Mouse (Mus musculus) embryonic facial prominence, embryonic 14.5 days (tissue): ENCODE measurements around the gene Zfp626. TPM values are rescaled to one million over a fixed set of nuclear protein-coding genes. Genes with fewer than 3 reads are reported as not detected.
"Not testable (repeated sequence)": the region's sequence is repeated elsewhere in the genome, so short reads cannot be mapped to it uniquely, and the experiment has no call there.

Experiments
- ATAC-seq: fragments of 200-750 bp; cut with Nextera tagmentation; 2 replicates; pipeline ENCODE4 v1.8.0; 2017; ENCODE audit warnings: low read depth, moderate number of reproducible peaks, moderate TSS enrichment
- DNase-seq: peaks from one replicate; pipeline ENCODE4 v3.0.0-alpha.2; 2015; ENCODE audit warnings: low spot score
- H3K27ac ChIP-seq: fragments of 300-500 bp; sonication (generic); replicated peaks from 2 replicates; pipeline ENCODE4 v1.5.1; 2014; ENCODE audit warnings: low read depth, mild to moderate bottlenecking, low read length, moderate library complexity
- H3K27me3 ChIP-seq: fragments of 300-500 bp; sonication (generic); replicated peaks from 2 replicates; pipeline ENCODE4 v1.6.1; 2014; ENCODE audit warnings: low read length; ENCODE audit not compliant: control insufficient read depth, insufficient read depth
- H3K36me3 ChIP-seq: fragments of 300-500 bp; sonication (generic); 2 replicates; pipeline ENCODE4 v1.6.1; 2014; ENCODE audit warnings: low read length, mixed read lengths; ENCODE audit not compliant: control insufficient read depth, insufficient read depth
- H3K4me1 ChIP-seq: fragments of 300-500 bp; sonication (generic); 2 replicates; pipeline ENCODE4 v1.6.1; 2014; ENCODE audit warnings: antibody characterized with exemption, low read length; ENCODE audit not compliant: control insufficient read depth, insufficient read depth
- H3K4me2 ChIP-seq: fragments of 300-500 bp; sonication (generic); 2 replicates; pipeline ENCODE4 v1.6.1; 2014; ENCODE audit warnings: low read depth, mild to moderate bottlenecking, low read length, moderate library complexity, mixed read lengths
- H3K4me3 ChIP-seq: fragments of 300-500 bp; sonication (generic); 2 replicates; pipeline ENCODE4 v1.5.1; 2014; ENCODE audit warnings: low read depth, mild to moderate bottlenecking, low read length
- H3K9ac ChIP-seq: fragments of 300-500 bp; sonication (generic); 2 replicates; pipeline ENCODE4 v1.6.1; 2014; ENCODE audit warnings: low read depth, mild to moderate bottlenecking, low read length, moderate library complexity, mixed read lengths
- H3K9me3 ChIP-seq: fragments of 300-500 bp; sonication (generic); 2 replicates; pipeline ENCODE4 v1.6.1; 2016; ENCODE audit warnings: low read length; ENCODE audit not compliant: control insufficient read depth
- WGBS: fragments of 180-500 bp; shearing (Covaris S2); extraction: QIAGEN DNeasy Blood & Tissue Kit; methylation state at CpG from one replicate; pipeline ENCODE4 v1.1.7; 2014; 5-methylcytosine and 5-hydroxymethylcytosine counted together
- polyA plus RNA-seq: library from polyadenylated mRNA; unstranded; fragments of >200 nt; fragmentation: Nextera tagmentation; extraction: Ambion mirVana; gene quantifications from 2 replicates; pipeline ENCODE4 v1.2.1, GENCODE M21; 2014

Gene Zfp626
- 1.8 and 1.9 TPM in 2 replicates for polyA plus RNA-seq

- H3K27ac ChIP-seq, H3K4me2 ChIP-seq, H3K9me3 ChIP-seq, ATAC-seq, DNase-seq, H3K27me3 ChIP-seq, H3K4me1 ChIP-seq, H3K9ac ChIP-seq, H3K4me3 ChIP-seq: not testable (repeated sequence)
- WGBS, result 87% methylated on average over 2 of the region's 3 CpGs
- H3K36me3 ChIP-seq, result peaks cover 33% of the 10 kb centered on the region
Measured at GRCm38 (mm10) chr7:27806896-27807295, at the start of gene Zfp626. Gene Zfp626, plus strand, starts transcription at chr7:27807196.

DNA sequence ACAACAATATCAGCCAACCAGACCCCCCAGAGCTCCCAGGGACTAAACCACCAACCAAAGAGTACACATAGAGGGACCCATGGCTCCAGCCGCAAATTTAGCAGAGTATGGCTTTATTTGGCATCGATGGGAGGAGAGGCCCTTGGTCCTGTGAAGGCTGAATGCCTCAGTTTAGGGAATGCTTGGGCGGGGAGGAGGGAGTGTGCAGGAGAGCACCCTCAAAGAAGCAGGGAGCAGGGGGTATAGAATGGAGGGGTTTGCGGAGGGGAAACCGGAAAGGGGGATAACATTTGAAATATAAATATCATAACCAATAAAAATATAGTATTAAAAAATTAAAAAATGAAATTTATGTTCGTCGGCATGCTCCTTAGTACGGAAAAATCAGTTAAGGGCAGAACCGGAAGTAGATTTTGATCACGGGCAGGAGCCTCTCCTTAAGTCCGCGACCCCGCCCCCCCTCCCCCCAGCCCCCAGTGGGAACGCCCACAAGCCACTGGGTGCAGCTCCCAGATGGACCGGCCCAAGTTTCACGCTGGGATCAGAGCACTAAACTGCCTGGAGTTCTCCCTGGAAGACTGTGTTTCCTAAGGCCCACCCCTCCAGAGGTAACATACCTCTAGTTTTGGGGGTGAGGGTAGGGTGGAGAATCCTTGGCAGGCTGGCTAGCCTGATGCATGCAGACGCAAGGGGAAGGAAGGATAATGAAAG lies 41.7 kb upstream of the Zfp626 start:
- Histone ChIP-seq H3K27ac (no peak overlapping the region), H3K4me3 (peak overlapping the region; percentile 33), H3K27me3 (no peaks in the 10 kb centered on the region), H3K4me1 (no peaks in the 10 kb centered on the region), H3K9me3 (no peaks in the 10 kb centered on the region), H3K9ac (peak overlapping the region; percentile 58), H3K4me2 (peak overlapping the region; percentile 59), H3K36me3 (no peaks in the 10 kb centered on the region)
- WGBS, result 7% methylated on average over 16 of the region's 17 CpGs
- ATAC-seq (no peak), DNase-seq (peak; percentile 16)

DNA sequence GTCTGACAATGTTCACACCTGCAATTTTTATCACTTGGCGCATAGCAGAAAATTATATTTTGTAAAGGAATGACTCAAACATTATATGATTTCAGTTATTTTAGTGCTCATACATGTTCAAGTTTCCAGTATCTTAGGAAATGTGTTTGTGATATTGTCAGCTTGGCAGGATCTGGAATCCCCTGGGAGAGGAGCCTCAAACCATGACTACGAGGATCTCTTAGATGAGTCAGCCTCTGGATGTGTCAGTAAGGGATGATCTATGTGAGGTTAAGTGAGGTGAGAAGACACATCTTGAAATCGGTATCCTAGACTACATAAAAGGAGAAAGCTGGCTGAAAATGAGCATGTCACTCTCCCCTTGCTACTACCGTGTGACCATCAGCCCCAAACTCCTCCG lies 17.7 kb upstream of the Zfp626 start:
- Histone ChIP-seq H3K36me3 (no peaks in the 10 kb centered on the region), H3K27ac (no peak overlapping the region), H3K4me2 (no peak overlapping the region), H3K4me3 (no peak overlapping the region), H3K4me1 (no peaks in the 10 kb centered on the region), H3K9me3 (peaks cover 21% of the 10 kb centered on the region), H3K27me3 (no peaks in the 10 kb centered on the region), H3K9ac (no peak overlapping the region)
- 83% methylated on average over 5 of the region's 5 CpGs for WGBS
- DNase-seq, result no peak
- ATAC-seq, result no peak

DNA sequence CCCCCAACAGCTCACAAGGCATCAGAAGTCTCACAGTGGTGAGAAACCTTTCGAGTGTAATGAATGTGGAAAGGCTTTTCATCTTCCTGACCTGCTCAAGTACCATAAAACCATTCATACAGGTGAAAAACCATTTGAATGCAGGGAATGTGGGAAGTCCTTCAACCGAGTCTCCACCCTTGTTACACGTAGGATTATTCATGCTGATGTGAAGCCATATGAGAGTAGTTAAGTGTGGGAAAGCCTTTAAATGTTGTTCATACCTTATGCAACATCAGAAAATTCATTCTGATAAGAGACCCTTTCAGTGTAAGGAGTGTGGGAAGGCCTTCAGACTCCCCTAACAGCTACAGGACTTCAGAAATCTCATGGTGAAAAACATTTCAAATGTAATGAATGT lies 13.1 kb upstream of the Zfp626 start:
- not testable (repeated sequence) for ATAC-seq, H3K27me3 ChIP-seq, H3K27ac ChIP-seq, H3K36me3 ChIP-seq, H3K9me3 ChIP-seq, H3K4me1 ChIP-seq, DNase-seq, H3K9ac ChIP-seq, H3K4me3 ChIP-seq, H3K4me2 ChIP-seq
- 57% methylated on average over 2 of the region's 3 CpGs for WGBS

DNA sequence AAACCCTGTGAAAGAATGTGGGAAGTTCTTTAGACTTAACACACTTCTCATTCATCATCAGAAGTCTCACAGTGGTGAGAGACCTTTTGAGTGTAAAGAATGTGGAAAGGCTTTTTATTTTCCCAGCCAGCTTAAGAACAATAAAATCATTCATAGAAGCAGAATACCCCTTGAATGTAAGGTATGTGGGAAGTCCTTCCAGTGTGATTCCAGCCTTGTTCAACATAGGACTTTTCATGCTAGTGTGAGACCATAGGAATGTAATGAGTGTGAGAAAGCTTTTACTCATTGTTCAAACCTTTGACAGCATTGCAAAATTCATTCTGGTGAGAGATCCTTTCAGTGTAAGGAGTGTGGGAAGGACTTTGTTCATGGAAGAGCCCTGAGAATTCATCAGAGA lies 12.4 kb upstream of the Zfp626 start:
- no peak overlapping the region for H3K9ac ChIP-seq
- no peaks in the 10 kb centered on the region for H3K9me3 ChIP-seq
- no peak overlapping the region for H3K4me2 ChIP-seq
- H3K4me3 ChIP-seq, result no peak overlapping the region
- H3K27ac ChIP-seq, result no peak overlapping the region
- peaks cover 6% of the 10 kb centered on the region; the same call in 1 of the 2 replicates for H3K4me1 ChIP-seq
- ATAC-seq (no peak), DNase-seq (peak; percentile 3)
- no peaks in the 10 kb centered on the region for H3K27me3 ChIP-seq
- no peaks in the 10 kb centered on the region for H3K36me3 ChIP-seq

DNA sequence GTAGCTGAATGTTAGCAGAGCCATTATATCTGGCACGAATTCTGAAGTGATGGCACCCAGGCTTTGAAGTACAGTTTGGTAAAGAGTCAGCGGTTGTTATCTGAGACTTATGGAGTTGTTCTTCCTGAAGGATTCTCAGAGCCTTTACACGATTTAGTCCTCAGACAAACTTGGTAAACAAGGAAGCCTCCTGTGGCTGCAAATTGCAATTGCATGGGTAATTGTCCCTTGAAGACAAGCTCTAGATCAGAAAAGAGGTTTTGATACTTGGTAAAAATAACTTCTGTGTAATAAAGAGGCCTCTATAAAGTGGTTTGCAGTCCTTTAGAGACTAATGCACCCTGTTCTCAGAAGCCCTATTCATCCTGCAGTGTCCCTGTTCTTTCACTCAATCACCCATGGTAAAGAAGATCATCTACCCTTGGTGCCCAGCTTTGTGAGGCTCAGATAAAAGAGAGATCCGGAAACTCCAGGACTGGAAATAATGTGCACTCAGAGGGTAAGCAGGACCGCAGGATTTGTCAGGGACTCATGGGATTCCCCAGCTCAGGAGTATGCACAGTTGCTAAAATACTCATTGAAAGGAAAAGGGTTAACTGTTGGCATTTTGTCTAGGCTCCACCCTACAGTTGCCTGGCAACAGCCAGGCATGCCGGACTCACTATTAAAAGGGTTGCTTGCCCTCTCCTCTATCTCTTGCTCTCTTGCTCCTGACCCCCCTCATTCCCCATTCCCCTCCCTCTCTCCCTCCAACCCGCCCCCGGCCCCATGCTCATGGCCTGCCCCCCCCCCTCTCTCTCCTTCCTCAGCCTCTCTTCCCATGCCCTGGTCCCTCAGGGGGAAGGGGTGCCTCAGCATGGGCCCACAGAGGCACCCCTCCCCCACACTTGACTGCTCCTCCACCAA lies 8.8 kb upstream of the Zfp626 start:
- Histone ChIP-seq H3K4me3 (no peak overlapping the region), H3K4me1 (peaks cover 6% of the 10 kb centered on the region; the same call in 1 of the 2 replicates), H3K27ac (no peak overlapping the region), H3K4me2 (peak overlapping the region; percentile 33), H3K9ac (no peak overlapping the region), H3K9me3 (no peaks in the 10 kb centered on the region), H3K36me3 (no peaks in the 10 kb centered on the region), H3K27me3 (no peaks in the 10 kb centered on the region)
- DNase-seq, result peak; percentile 42
- peak; percentile 74; the same call in 1 of the 2 replicates for ATAC-seq
- WGBS, result 25% methylated on average over 8 of the region's 8 CpGs

DNA sequence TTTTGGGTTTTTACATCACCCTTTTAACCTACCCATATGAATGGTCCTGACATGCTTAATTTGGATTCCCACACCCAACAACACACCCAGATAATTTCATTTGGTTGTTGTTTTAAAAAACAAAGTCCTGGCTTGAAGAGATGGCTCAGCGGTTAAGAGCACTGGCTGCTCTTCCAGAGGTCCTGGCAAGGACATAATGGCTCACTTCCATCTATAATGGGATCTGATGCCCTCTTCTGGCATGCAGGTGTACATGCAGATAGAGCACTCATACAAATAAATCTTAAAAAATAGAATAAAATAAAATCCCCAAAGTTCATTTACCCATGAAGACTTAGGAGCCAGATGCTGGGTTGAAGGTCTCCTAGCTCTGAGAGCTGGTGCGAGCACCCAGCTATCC lies 5.9 kb upstream of the Zfp626 start:
- H3K36me3 ChIP-seq, result 0 out of 2 replicates have a peak, but pooled peaks cover 3% of the 10 kb centered on the region
- no peaks in the 10 kb centered on the region for H3K27me3 ChIP-seq
- DNase-seq (peak; percentile 17), ATAC-seq (no peak)
- H3K9ac ChIP-seq, result no peak overlapping the region
- H3K9me3 ChIP-seq, result no peaks in the 10 kb centered on the region
- H3K4me2 ChIP-seq, result no peak overlapping the region
- H3K4me1 ChIP-seq, result peaks cover 8% of the 10 kb centered on the region
- WGBS, result 59% methylated on average over 2 of the region's 2 CpGs
- H3K27ac ChIP-seq, result no peak overlapping the region
- no peak overlapping the region for H3K4me3 ChIP-seq

- no peak for ATAC-seq
- no peaks in the 10 kb centered on the region for H3K27me3 ChIP-seq
- WGBS, result 59% methylated on average over 5 of the region's 5 CpGs
- H3K4me1 ChIP-seq, result peaks cover 8% of the 10 kb centered on the region
- H3K4me3 ChIP-seq, result no peak overlapping the region
- DNase-seq, result no peak
- H3K9ac ChIP-seq, result no peak overlapping the region
- H3K36me3 ChIP-seq, result 0 out of 2 replicates have a peak, but pooled peaks cover 8% of the 10 kb centered on the region
- H3K4me2 ChIP-seq, result no peak overlapping the region
- no peaks in the 10 kb centered on the region for H3K9me3 ChIP-seq
- no peak overlapping the region for H3K27ac ChIP-seq
Measured at GRCm38 (mm10) chr7:27802986-27803385, 4.0 kb upstream of the Zfp626 start.
